Mouse (Mus musculus) liver, embryonic 11.5 days (tissue): Measurements from ENCODE around the gene Cd151. TPM values are rescaled to one million over a fixed set of nuclear protein-coding genes. Genes with fewer than 3 reads are reported as not detected.

Experiments used
- ATAC-seq: fragments of 200-750 bp; cut with Nextera tagmentation; replicated peaks from 2 replicates; pipeline ENCODE4 v1.8.0; 2017; ENCODE audit warnings: moderate number of reproducible peaks, mild to moderate bottlenecking, moderate TSS enrichment, moderate library complexity; ENCODE audit not compliant: low FRiP score
- DNase-seq: peaks from one replicate; pipeline ENCODE4 v3.0.0-alpha.2; 2017; ENCODE audit warnings: low spot score
- H3K27ac ChIP-seq: fragments of 300-500 bp; sonication (generic); 2 replicates; pipeline ENCODE4 v1.5.1; 2014; ENCODE audit warnings: mild to moderate bottlenecking, low read depth, low read length, control low read depth
- H3K27me3 ChIP-seq: fragments of 300-500 bp; sonication (generic); replicated peaks from 2 replicates; pipeline ENCODE4 v1.6.1; 2014; ENCODE audit warnings: low read length, mixed read lengths; ENCODE audit not compliant: control insufficient read depth, insufficient read depth
- H3K36me3 ChIP-seq: fragments of 300-500 bp; sonication (generic); 2 replicates; pipeline ENCODE4 v1.6.1; 2014; ENCODE audit warnings: mild to moderate bottlenecking, low read length, moderate library complexity, mixed read lengths; ENCODE audit not compliant: control insufficient read depth, insufficient read depth
- H3K4me1 ChIP-seq: fragments of 300-500 bp; sonication (generic); replicated peaks from 2 replicates; pipeline ENCODE4 v1.6.1; 2014; ENCODE audit warnings: low read length, mixed read lengths; ENCODE audit not compliant: control insufficient read depth, insufficient read depth
- H3K4me2 ChIP-seq: fragments of 300-500 bp; sonication (generic); 2 replicates; pipeline ENCODE4 v1.6.1; 2014; ENCODE audit warnings: mild to moderate bottlenecking, control low read depth, moderate library complexity
- H3K4me3 ChIP-seq: fragments of 300-500 bp; sonication (generic); 2 replicates; pipeline ENCODE4 v1.5.1; 2014; ENCODE audit warnings: low read depth, low read length, control low read depth
- H3K9ac ChIP-seq: fragments of 300-500 bp; sonication (generic); 2 replicates; pipeline ENCODE4 v1.6.1; 2014; ENCODE audit warnings: low read depth, low read length, control low read depth
- H3K9me3 ChIP-seq: fragments of 300-500 bp; sonication (generic); 2 replicates; pipeline ENCODE4 v1.6.1; 2016; ENCODE audit warnings: low read length, inconsistent platforms, mixed read lengths; ENCODE audit not compliant: control insufficient read depth
- WGBS: fragments of 180-500 bp; shearing (Covaris S2); extraction: QIAGEN DNeasy Blood & Tissue Kit; methylation state at CpG from one replicate; pipeline ENCODE4 v1.1.7; 2014; 5-methylcytosine and 5-hydroxymethylcytosine counted together
- polyA plus RNA-seq: library from polyadenylated mRNA; unstranded; fragments of >200 nt; fragmentation: Nextera tagmentation; extraction: Ambion mirVana; gene quantifications from 2 replicates; pipeline ENCODE4 v1.2.1, GENCODE M21; 2014

The Cd151 gene
- polyA plus RNA-seq, 1 experiment from 2014 or later = 22.3 TPM

DNA sequence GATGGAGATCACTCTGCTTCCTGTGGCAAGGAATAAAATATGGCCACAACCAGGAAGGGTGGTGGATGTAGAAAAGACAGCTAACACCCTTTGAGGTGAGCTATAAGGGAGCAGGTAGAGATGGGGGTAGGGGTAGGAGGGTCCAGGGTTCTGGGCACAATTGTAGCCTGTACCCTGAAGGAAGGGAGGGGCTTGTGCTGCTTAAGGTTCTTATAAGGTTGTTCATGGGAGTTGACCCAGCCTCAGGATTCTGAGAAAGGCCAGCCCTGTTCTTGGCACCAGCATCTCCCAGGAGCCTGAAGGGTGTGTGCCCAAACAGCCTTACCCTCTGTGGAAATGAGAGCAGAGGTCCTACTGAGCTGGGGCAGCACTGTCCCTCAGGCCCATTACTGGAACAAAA, 15.3 kb upstream of the Cd151 start:
- H3K4me1 ChIP-seq = peaks cover 25% of the 10 kb centered on the region
- no peak overlapping the region for H3K9ac ChIP-seq
- no peak overlapping the region for H3K4me3 ChIP-seq
- no peak for DNase-seq
- peaks cover 33% of the 10 kb centered on the region for H3K36me3 ChIP-seq
- no peaks in the 10 kb centered on the region for H3K9me3 ChIP-seq
- ATAC-seq = no peak
- no peaks in the 10 kb centered on the region for H3K27me3 ChIP-seq
- H3K27ac ChIP-seq = no peak overlapping the region; the same call in 1 of the 2 replicates
- H3K4me2 ChIP-seq = no peak overlapping the region

GRCm38 (mm10) chr7:141453636-141454035, 13.6 kb upstream of the Cd151 start:
- Histone ChIP-seq H3K27ac (no peak overlapping the region), H3K27me3 (no peaks in the 10 kb centered on the region), H3K4me3 (no peak overlapping the region), H3K4me1 (peaks cover 23% of the 10 kb centered on the region), H3K36me3 (peaks cover 29% of the 10 kb centered on the region), H3K4me2 (no peak overlapping the region), H3K9me3 (no peaks in the 10 kb centered on the region), H3K9ac (no peak overlapping the region)
- DNase-seq (no peak), ATAC-seq (no peak)
- 69% methylated on average over 2 of the region's 2 CpGs for WGBS

DNA sequence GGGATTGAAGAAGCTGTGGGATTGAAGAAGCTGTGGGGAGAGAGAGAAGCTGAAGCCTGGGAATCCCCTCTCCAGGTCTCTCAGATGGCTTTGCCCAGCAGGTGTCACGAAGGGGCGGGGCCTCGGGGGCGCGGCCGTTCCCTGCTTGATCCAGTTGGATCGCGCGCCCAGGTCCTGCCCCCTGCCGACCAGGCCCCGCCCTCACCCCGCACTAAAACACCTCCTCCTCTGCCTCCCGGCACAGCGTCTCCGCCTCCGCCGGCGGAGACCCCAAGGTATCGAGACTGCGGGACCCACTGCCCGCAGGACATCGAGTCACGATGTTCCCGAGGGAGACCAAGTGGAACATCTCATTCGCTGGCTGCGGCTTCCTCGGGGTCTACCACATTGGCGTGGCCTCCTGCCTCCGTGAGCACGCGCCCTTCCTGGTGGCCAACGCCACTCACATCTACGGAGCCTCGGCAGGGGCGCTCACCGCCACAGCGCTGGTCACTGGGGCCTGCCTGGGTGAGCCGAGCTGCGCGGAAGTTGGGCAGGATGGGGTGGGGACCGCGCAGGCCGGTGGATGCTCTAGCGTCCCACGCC, 12.1 kb upstream of the Cd151 start, which contains the start of gene Pnpla2:
Gene Pnpla2, plus strand, starts transcription at position 232 of the 585 bp plus-strand sequence.
- Histone ChIP-seq H3K27me3 (0 out of 2 replicates have a peak, but pooled peaks cover 2% of the 10 kb centered on the region), H3K4me3 (peak within 1 kb of the TSS; percentile 73), H3K4me2 (peak within 1 kb of the TSS; percentile 95), H3K36me3 (peaks cover 20% of the 10 kb centered on the region), H3K9ac (peak within 1 kb of the TSS; percentile 77), H3K27ac (peak within 1 kb of the TSS; percentile 66), H3K9me3 (no peaks in the 10 kb centered on the region), H3K4me1 (peaks cover 15% of the 10 kb centered on the region)
- DNase-seq (peak; percentile 95), ATAC-seq (peak; percentile 85)
- under 1% methylated on average over 45 of the region's 45 CpGs for WGBS

- peaks cover 15% of the 10 kb centered on the region for H3K4me1 ChIP-seq
- H3K9ac ChIP-seq = peak overlapping the region; percentile 77
- H3K27ac ChIP-seq = peak overlapping the region; percentile 66
- H3K4me3 ChIP-seq = peak overlapping the region; percentile 73
- no peak for DNase-seq
- H3K27me3 ChIP-seq = peaks cover 8% of the 10 kb centered on the region
- H3K36me3 ChIP-seq = peaks cover 13% of the 10 kb centered on the region
- peak overlapping the region; percentile 95 for H3K4me2 ChIP-seq
- WGBS = 2% methylated on average over 23 of the region's 23 CpGs
- peak; percentile 24 for ATAC-seq
- H3K9me3 ChIP-seq = no peaks in the 10 kb centered on the region
Observed at GRCm38 (mm10) chr7:141455610-141456314, 11.4 kb upstream of the Cd151 start.

DNA sequence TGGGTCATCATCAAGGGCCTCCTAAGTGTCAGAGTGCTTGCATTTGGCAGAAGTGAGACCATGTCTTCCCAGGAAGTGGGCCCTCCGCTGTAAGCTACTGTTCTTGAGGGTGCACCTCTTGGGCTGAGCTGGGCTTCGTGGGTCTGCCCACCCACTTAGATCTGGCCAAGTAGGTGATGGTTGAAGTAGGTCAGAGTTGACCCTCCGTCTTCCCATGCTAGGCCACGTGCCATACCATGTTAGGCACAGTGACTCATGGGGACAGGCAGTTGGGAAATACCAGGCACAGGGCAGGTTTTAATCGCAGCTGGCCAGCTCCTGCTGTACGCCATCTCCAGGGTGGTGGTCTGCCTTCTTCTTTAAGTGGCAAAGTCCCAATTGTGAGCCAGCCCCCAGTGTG, 10.5 kb upstream of the Cd151 start:
- no peak overlapping the region for H3K9ac ChIP-seq
- no peak overlapping the region for H3K27ac ChIP-seq
- H3K27me3 ChIP-seq = peaks cover 18% of the 10 kb centered on the region
- DNase-seq (no peak), ATAC-seq (no peak)
- H3K4me3 ChIP-seq = no peak overlapping the region
- 0 out of 2 replicates have a peak, but pooled peaks cover 6% of the 10 kb centered on the region for H3K36me3 ChIP-seq
- H3K9me3 ChIP-seq = no peaks in the 10 kb centered on the region
- 84% methylated on average over 6 of the region's 6 CpGs for WGBS
- H3K4me2 ChIP-seq = no peak overlapping the region; the same call in 1 of the 2 replicates
- peaks cover 15% of the 10 kb centered on the region for H3K4me1 ChIP-seq

DNA sequence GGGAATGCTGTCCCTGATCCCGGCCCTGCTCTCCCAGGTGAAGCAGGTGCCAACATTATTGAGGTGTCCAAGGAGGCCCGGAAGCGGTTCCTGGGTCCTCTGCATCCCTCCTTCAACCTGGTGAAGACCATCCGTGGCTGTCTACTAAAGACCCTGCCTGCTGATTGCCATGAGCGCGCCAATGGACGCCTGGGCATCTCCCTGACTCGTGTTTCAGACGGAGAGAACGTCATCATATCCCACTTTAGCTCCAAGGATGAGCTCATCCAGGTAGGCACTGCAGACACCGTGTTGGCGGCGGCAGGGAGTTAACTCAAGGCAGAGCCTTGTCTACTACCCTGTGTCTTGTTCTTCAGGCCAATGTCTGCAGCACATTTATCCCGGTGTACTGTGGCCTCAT, 10.0 kb upstream of the Cd151 start:
- peaks cover 17% of the 10 kb centered on the region for H3K4me1 ChIP-seq
- no peaks in the 10 kb centered on the region for H3K9me3 ChIP-seq
- ATAC-seq = no peak
- no peak overlapping the region for H3K9ac ChIP-seq
- DNase-seq = no peak
- H3K27ac ChIP-seq = no peak overlapping the region
- H3K27me3 ChIP-seq = peaks cover 23% of the 10 kb centered on the region
- 90% methylated on average over 14 of the region's 14 CpGs for WGBS
- H3K4me3 ChIP-seq = no peak overlapping the region
- no peak overlapping the region for H3K4me2 ChIP-seq
- 0 out of 2 replicates have a peak, but pooled peaks cover under 1% of the 10 kb centered on the region for H3K36me3 ChIP-seq

DNA sequence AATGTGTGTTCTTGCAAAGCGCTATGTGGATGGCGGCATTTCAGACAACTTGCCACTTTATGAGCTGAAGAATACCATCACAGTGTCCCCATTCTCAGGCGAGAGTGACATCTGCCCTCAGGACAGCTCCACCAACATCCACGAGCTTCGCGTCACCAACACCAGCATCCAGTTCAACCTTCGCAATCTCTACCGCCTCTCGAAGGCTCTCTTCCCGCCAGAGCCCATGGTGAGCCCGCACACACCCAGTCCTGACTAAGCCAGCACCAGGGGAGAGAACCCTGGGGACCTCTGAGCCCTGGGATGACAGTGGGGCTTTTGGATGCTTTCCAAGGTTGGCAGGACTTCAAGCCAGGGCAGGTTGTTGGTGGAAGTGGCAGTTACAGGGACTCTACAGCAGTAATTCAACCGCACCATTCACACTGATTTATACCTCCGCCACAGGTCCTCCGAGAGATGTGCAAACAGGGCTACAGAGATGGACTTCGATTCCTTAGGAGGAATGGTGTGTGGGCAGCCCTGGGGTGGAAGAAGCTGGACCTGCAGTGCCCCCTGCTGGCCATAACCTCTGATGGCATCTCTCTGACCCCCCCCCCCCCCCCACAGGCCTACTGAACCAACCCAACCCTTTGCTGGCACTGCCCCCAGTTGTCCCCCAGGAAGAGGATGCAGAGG, 9.1 kb upstream of the Cd151 start:
- H3K27me3 ChIP-seq = peaks cover 30% of the 10 kb centered on the region
- H3K9me3 ChIP-seq = no peaks in the 10 kb centered on the region
- H3K4me3 ChIP-seq = no peak overlapping the region
- H3K4me2 ChIP-seq = no peak overlapping the region
- 74% methylated on average over 15 of the region's 15 CpGs for WGBS
- no peak for DNase-seq
- H3K36me3 ChIP-seq = no peaks in the 10 kb centered on the region
- H3K27ac ChIP-seq = no peak overlapping the region
- no peak for ATAC-seq
- peaks cover 17% of the 10 kb centered on the region for H3K4me1 ChIP-seq
- no peak overlapping the region for H3K9ac ChIP-seq

DNA sequence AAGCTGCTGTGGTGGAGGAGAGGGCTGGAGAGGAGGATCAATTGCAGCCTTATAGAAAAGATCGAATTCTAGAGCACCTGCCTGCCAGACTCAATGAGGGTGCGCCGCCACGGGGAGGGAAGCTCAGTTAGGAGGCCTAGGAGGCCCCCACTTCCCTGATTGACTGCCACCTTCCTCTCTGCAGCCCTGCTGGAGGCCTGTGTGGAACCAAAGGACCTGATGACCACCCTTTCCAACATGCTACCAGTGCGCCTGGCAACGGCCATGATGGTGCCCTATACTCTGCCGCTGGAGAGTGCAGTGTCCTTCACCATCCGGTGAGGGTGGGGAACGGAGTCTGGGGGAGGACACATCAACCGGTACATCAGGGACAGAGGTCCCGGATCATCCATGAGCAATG, 8.5 kb upstream of the Cd151 start:
- Histone ChIP-seq H3K4me1 (peaks cover 17% of the 10 kb centered on the region), H3K36me3 (no peaks in the 10 kb centered on the region), H3K4me3 (no peak overlapping the region), H3K4me2 (no peak overlapping the region; the same call in 1 of the 2 replicates), H3K27ac (no peak overlapping the region), H3K9me3 (no peaks in the 10 kb centered on the region), H3K9ac (no peak overlapping the region), H3K27me3 (peaks cover 36% of the 10 kb centered on the region)
- no peak for ATAC-seq
- no peak for DNase-seq
- 90% methylated on average over 11 of the region's 11 CpGs for WGBS
